Mouse (Mus musculus): Measurements from ENCODE around the gene Nup50.

GRCm38 (mm10) chr15:84891246-84891645 lies 32.0 kb upstream of the Nup50 start:
- TF ChIP-seq POLR2A (IDR thresholded peaks at IDR 0.05; ENCODE audit: insufficient read depth, low read depth, low read length), result no peak
- TF ChIP-seq CTCF (IDR thresholded peaks at IDR 0.05), result no peak
